Mouse (Mus musculus): ENCODE measurements around the gene Tuba1a. TPM values are rescaled to one million over a fixed set of nuclear protein-coding genes. Genes with fewer than 3 reads are reported as not detected.
"Not testable (repeated sequence)": the region's sequence is repeated elsewhere in the genome, so short reads cannot be mapped to it uniquely, and the experiment has no call there.

The Tuba1a gene
- total RNA-seq, 2 experiments from 2014 or later, result 66.5 to 118 TPM

- peak; percentile 75 for ATAC-seq (ENCODE audit: poor library complexity, severe bottlenecking)
Observed at GRCm38 (mm10) chr15:98928598-98929240, 24.8 kb downstream of the Tuba1a start.

GRCm38 (mm10) chr15:98927566-98927965 lies 25.9 kb downstream of the Tuba1a start:
- ATAC-seq (ENCODE audit: poor library complexity, severe bottlenecking), result peak; percentile 18

- ATAC-seq (ENCODE audit: poor library complexity, severe bottlenecking), result no peak
Observed at GRCm38 (mm10) chr15:98924682-98925081, 28.8 kb downstream of the Tuba1a start.

GRCm38 (mm10) chr15:98923031-98923537 lies 30.4 kb downstream of the Tuba1a start:
- ATAC-seq (ENCODE audit: poor library complexity, severe bottlenecking), result no peak

GRCm38 (mm10) chr15:98922581-98922980 lies 30.9 kb downstream of the Tuba1a start:
- no peak for ATAC-seq (ENCODE audit: poor library complexity, severe bottlenecking)

GRCm38 (mm10) chr15:98921510-98921909 lies 32.0 kb downstream of the Tuba1a start:
- no peak for ATAC-seq (ENCODE audit: poor library complexity, severe bottlenecking)

GRCm38 (mm10) chr15:98918499-98918895 lies 35.0 kb downstream of the Tuba1a start:
- ATAC-seq (ENCODE audit: poor library complexity, severe bottlenecking), result not testable (repeated sequence)

- peak; percentile 97 for ATAC-seq (ENCODE audit: poor library complexity, severe bottlenecking)
Observed at GRCm38 (mm10) chr15:98917538-98918498, 35.7 kb downstream of the Tuba1a start, which contains the start of gene Lmbr1l. Gene Lmbr1l (minus strand): TSS chr15:98918231.

- no peak for ATAC-seq (ENCODE audit: poor library complexity, severe bottlenecking)
Observed at GRCm38 (mm10) chr15:98917091-98917490, 36.4 kb downstream of the Tuba1a start.

GRCm38 (mm10) chr15:98916016-98916415 lies 37.5 kb downstream of the Tuba1a start:
- ATAC-seq (ENCODE audit: poor library complexity, severe bottlenecking), result no peak

GRCm38 (mm10) chr15:98914903-98915302 lies 38.6 kb downstream of the Tuba1a start:
- ATAC-seq (ENCODE audit: poor library complexity, severe bottlenecking), result no peak

- ATAC-seq (ENCODE audit: poor library complexity, severe bottlenecking), result peak; percentile 43; the same call in 1 of the 2 replicates
Observed at GRCm38 (mm10) chr15:98904692-98905091, 48.8 kb downstream of the Tuba1a start.

GRCm38 (mm10) chr15:98902600-98902999 lies 50.9 kb downstream of the Tuba1a start:
- no peak for ATAC-seq (ENCODE audit: poor library complexity, severe bottlenecking)

- ATAC-seq (ENCODE audit: poor library complexity, severe bottlenecking), result no peak
Observed at GRCm38 (mm10) chr15:98901530-98901929, 52.0 kb downstream of the Tuba1a start.

Other genes with a start within 250 kb of the Tuba1a start
- not detected in 2 replicates for gene Ccdc65, start 245.5 kb downstream of the Tuba1a start, total RNA-seq (2015)
- not detected in 2 replicates for gene Ccdc65, start 245.5 kb downstream of the Tuba1a start, total RNA-seq (2017)
- 0.40 TPM in 1 of 2 replicates, not detected in the other for gene Fkbp11, start 225.5 kb downstream of the Tuba1a start, total RNA-seq (2015)
- 0.33 and 1.4 TPM in 2 replicates for gene Fkbp11, start 225.5 kb downstream of the Tuba1a start, total RNA-seq (2017)
- 28.3 and 35.9 TPM in 2 replicates for gene Arf3, start 190.5 kb downstream of the Tuba1a start, total RNA-seq (2015)
- 33.8 and 37.8 TPM in 2 replicates for gene Arf3, start 190.5 kb downstream of the Tuba1a start, total RNA-seq (2017)
- 0.04 and 0.34 TPM in 2 replicates for gene Wnt10b, start 175.6 kb downstream of the Tuba1a start, total RNA-seq (2015)
- gene Wnt10b, start 175.6 kb downstream of the Tuba1a start, total RNA-seq (2017), result not detected in 2 replicates
- gene Wnt1, start 163.8 kb downstream of the Tuba1a start, total RNA-seq (2015), result not detected in 2 replicates
- not detected in 2 replicates for gene Wnt1, start 163.8 kb downstream of the Tuba1a start, total RNA-seq (2017)
- gene Ddn, start 144.2 kb downstream of the Tuba1a start, total RNA-seq (2015), result not detected in 2 replicates
- 0.15 and 0.16 TPM in 2 replicates for gene Ddn, start 144.2 kb downstream of the Tuba1a start, total RNA-seq (2017)
- gene Prkag1, start 122.2 kb downstream of the Tuba1a start, total RNA-seq (2015), result 60.5 TPM in 2 replicates
- 99.7 and 126 TPM in 2 replicates for gene Prkag1, start 122.2 kb downstream of the Tuba1a start, total RNA-seq (2017)
- gene Kmt2d, start 82.5 kb downstream of the Tuba1a start, total RNA-seq (2015), result 33.7 and 37.1 TPM in 2 replicates
- 16.7 and 52.1 TPM in 2 replicates for gene Kmt2d, start 82.5 kb downstream of the Tuba1a start, total RNA-seq (2017)
- 4.8 and 9.6 TPM in 2 replicates for gene Rhebl1, start 59.2 kb downstream of the Tuba1a start, total RNA-seq (2015)
- gene Rhebl1, start 59.2 kb downstream of the Tuba1a start, total RNA-seq (2017), result 3.4 and 10.2 TPM in 2 replicates
- gene Dhh, start 55.2 kb downstream of the Tuba1a start, total RNA-seq (2015), result not detected in 2 replicates
- not detected in 2 replicates for gene Dhh, start 55.2 kb downstream of the Tuba1a start, total RNA-seq (2017)
- gene Lmbr1l, start 35.5 kb downstream of the Tuba1a start, total RNA-seq (2015), result 10.7 and 11.1 TPM in 2 replicates
- gene Lmbr1l, start 35.5 kb downstream of the Tuba1a start, total RNA-seq (2017), result 11.1 and 28.8 TPM in 2 replicates
- gene Tuba1b, start 19.1 kb downstream of the Tuba1a start, total RNA-seq (2015), result 2,048 and 2,084 TPM in 2 replicates
- 628 and 646 TPM in 2 replicates for gene Tuba1b, start 19.1 kb downstream of the Tuba1a start, total RNA-seq (2017)
- gene Gm49450, start 152 bp downstream of the Tuba1a start, total RNA-seq (2015), result 0.25 and 0.64 TPM in 2 replicates
- not detected in 2 replicates for gene Gm49450, start 152 bp downstream of the Tuba1a start, total RNA-seq (2017)
- 232 and 270 TPM in 2 replicates for gene Tuba1c, start 76.2 kb upstream of the Tuba1a start, total RNA-seq (2015)
- gene Tuba1c, start 76.2 kb upstream of the Tuba1a start, total RNA-seq (2017), result 124 and 128 TPM in 2 replicates
- not detected in 2 replicates for gene Prph, start 101.5 kb upstream of the Tuba1a start, total RNA-seq (2015)
- gene Prph, start 101.5 kb upstream of the Tuba1a start, total RNA-seq (2017), result not detected in 2 replicates
- gene Troap, start 120.9 kb upstream of the Tuba1a start, total RNA-seq (2015), result 27.1 and 37.2 TPM in 2 replicates
- gene Troap, start 120.9 kb upstream of the Tuba1a start, total RNA-seq (2017), result 27.9 and 28.3 TPM in 2 replicates
- not detected in 2 replicates for gene C1ql4, start 134.1 kb upstream of the Tuba1a start, total RNA-seq (2015)
- gene C1ql4, start 134.1 kb upstream of the Tuba1a start, total RNA-seq (2017), result not detected in 2 replicates
- gene Dnajc22, start 139.5 kb upstream of the Tuba1a start, total RNA-seq (2015), result not detected in 2 replicates
- gene Dnajc22, start 139.5 kb upstream of the Tuba1a start, total RNA-seq (2017), result 0.11 TPM in 1 of 2 replicates, not detected in the other
- gene Spats2, start 172.2 kb upstream of the Tuba1a start, total RNA-seq (2015), result not detected in 2 replicates
- gene Spats2, start 172.2 kb upstream of the Tuba1a start, total RNA-seq (2017), result not detected in 2 replicates